Mouse (Mus musculus): ENCODE data around the gene Mmaa.

GRCm38 (mm10) chr8:79227916-79228315, 66.8 kb downstream of the Mmaa start:
- TF ChIP-seq CTCF (IDR thresholded peaks at IDR 0.05; ENCODE audit: low read depth): no peak
- no peak for TF ChIP-seq EP300 (IDR thresholded peaks at IDR 0.05; ENCODE audit: low read depth)

All from heart, postnatal 0 days (tissue).